Mouse (Mus musculus): ENCODE data around the gene Svs6. TPM values are rescaled to one million over a fixed set of nuclear protein-coding genes. Genes with fewer than 3 reads are reported as not detected.
"Not testable (repeated sequence)": the region's sequence is repeated elsewhere in the genome, so short reads cannot be mapped to it uniquely, and the experiment has no call there.

Svs6 gene
- polyA plus RNA-seq (2015; fragmentation: Nextera tagmentation; extraction: Ambion mirVana) = not detected in 2 replicates

DNA sequence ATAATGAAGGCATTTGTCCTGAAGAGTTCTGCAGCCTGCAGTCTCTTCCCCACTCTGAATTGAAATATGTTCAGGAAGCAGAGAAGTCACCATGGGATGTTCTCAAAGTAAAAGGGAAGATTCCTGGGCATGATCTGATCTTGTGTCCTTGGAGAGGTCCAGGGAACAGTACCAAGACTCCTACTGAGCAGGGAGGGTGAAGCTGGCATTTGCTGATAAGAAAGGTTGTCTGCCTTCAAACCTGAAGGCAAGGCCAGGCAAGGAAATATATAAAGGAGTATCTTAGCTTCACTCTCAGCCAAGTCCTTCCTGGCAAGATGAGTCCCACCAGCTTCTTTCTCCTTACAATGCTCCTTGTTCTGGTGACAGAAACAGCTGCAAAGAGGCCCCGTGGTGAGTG, at the start of gene Svs6:
Gene Svs6 (plus strand): TSS at position 301 of the 400 bp plus-strand sequence.
- DNase-seq; H3K27me3 ChIP-seq (ENCODE audit: insufficient read depth, low read length); H3K4me1 ChIP-seq (ENCODE audit: insufficient read depth); H3K4me3 ChIP-seq (ENCODE audit: low read depth, low read length); H3K9ac ChIP-seq (replicated peaks); H3K36me3 ChIP-seq (replicated peaks; ENCODE audit: insufficient read depth, low read length); H3K9me3 ChIP-seq (ENCODE audit: low read length); H3K27ac ChIP-seq (ENCODE audit: low read depth); ATAC-seq; H3K4me2 ChIP-seq (ENCODE audit: low read depth, low read length): not testable (repeated sequence)
- WGBS (ENCODE audit: insufficient replicate concordance) = 72% methylated on average over 1 of the region's 1 CpGs

DNA sequence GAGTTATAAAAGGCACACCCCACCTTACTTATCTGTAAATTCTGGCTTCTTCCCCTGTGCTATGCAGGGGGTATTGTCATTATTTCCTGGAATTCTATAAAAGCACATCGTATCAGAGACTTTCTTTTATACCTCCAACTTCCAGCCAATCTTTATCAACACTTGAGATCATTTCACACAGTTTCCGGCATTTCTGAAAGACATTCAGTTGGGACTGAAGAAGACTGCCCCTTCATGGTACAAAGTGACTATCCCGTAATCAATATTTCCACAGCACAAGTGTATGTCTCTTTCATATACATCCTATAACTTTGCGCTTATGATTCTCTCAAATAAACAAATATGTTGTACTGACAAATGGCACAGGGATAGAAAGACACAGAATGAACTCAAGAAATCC, 38.2 kb upstream of the Svs6 start, which contains the start of gene Svs4:
Gene Svs4 (minus strand): TSS at position 101 of the 400 bp plus-strand sequence.
- WGBS (ENCODE audit: insufficient replicate concordance) = 83% methylated on average over 4 of the region's 4 CpGs
- H3K9ac ChIP-seq (replicated peaks) = no peak within 1 kb of the TSS
- no peaks in the 10 kb centered on the region for H3K4me1 ChIP-seq (ENCODE audit: insufficient read depth)
- H3K27me3 ChIP-seq (ENCODE audit: insufficient read depth, low read length) = no peaks in the 10 kb centered on the region
- ATAC-seq = no peak
- no peak within 1 kb of the TSS for H3K27ac ChIP-seq (ENCODE audit: low read depth)
- H3K4me2 ChIP-seq (ENCODE audit: low read depth, low read length) = no peak within 1 kb of the TSS
- no peaks in the 10 kb centered on the region for H3K36me3 ChIP-seq (replicated peaks; ENCODE audit: insufficient read depth, low read length)
- H3K9me3 ChIP-seq (ENCODE audit: low read length) = no peaks in the 10 kb centered on the region
- no peak for DNase-seq
- TF ChIP-seq CTCF (IDR thresholded peaks at IDR 0.05; ENCODE audit: low read depth) (no peak), EP300 (IDR thresholded peaks at IDR 0.05; ENCODE audit: low read depth) (no peak)
- H3K4me3 ChIP-seq (ENCODE audit: low read depth, low read length) = no peak within 1 kb of the TSS

DNA sequence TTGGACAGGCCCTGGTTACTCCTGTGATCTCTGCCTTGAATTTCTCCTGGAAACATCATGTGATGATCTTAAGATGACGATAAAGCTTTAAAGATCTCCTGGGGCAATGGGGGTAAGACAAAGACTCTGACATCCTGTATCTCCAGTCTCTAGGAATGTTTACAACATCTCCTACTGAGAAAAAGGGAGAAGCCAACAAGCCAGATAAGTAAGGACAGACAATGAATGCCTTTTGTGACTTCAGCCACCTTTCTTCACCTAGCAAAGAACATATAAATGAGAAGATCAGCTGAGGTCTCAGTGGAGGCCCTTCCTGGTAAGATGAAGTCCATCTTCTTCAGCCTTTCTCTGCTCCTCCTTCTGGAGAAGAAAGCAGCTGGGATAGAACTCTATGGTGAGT, 27.6 kb upstream of the Svs6 start, which contains the start of gene Svs3a:
Gene Svs3a (plus strand): TSS at position 301 of the 400 bp plus-strand sequence.
- H3K9me3 ChIP-seq (ENCODE audit: low read length); DNase-seq; ATAC-seq; H3K27ac ChIP-seq (ENCODE audit: low read depth); H3K4me3 ChIP-seq (ENCODE audit: low read depth, low read length); H3K4me1 ChIP-seq (ENCODE audit: insufficient read depth); H3K4me2 ChIP-seq (ENCODE audit: low read depth, low read length); H3K9ac ChIP-seq (replicated peaks); H3K27me3 ChIP-seq (ENCODE audit: insufficient read depth, low read length); H3K36me3 ChIP-seq (replicated peaks; ENCODE audit: insufficient read depth, low read length): not testable (repeated sequence)
- WGBS (ENCODE audit: insufficient replicate concordance) = 53% methylated on average over 1 of the region's 1 CpGs

DNA sequence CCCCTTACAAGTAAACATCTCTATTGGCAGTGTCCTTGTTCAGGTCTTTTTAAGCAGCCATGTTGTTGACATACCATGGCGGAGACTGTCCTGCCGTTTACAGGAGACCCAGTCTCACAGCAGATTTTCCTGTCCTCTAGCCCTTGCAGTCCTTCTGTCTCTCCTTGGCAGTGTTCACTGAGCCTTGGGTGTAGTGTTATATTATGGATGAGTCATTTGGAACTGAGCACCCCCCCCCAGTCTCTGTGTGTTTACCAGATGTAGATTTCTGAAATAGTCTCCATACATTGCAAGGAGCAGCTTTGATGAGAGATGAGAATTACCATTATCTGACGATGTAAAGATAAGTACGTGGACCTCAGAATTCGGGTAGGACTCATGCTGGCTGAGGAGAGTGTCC, 4.0 kb upstream of the Svs6 start:
- WGBS (ENCODE audit: insufficient replicate concordance) = 82% methylated on average over 5 of the region's 5 CpGs
- Histone ChIP-seq H3K4me3 (ENCODE audit: low read depth, low read length) (no peak overlapping the region), H3K27me3 (ENCODE audit: insufficient read depth, low read length) (no peaks in the 10 kb centered on the region), H3K4me2 (ENCODE audit: low read depth, low read length) (no peak overlapping the region), H3K9ac (replicated peaks) (no peak overlapping the region), H3K4me1 (ENCODE audit: insufficient read depth) (no peaks in the 10 kb centered on the region), H3K9me3 (ENCODE audit: low read length) (no peaks in the 10 kb centered on the region), H3K27ac (ENCODE audit: low read depth) (no peak overlapping the region), H3K36me3 (replicated peaks; ENCODE audit: insufficient read depth, low read length) (no peaks in the 10 kb centered on the region)
- DNase-seq (no peak), ATAC-seq (no peak)
- TF ChIP-seq CTCF (IDR thresholded peaks at IDR 0.05; ENCODE audit: low read depth) (no peak), EP300 (IDR thresholded peaks at IDR 0.05; ENCODE audit: low read depth) (no peak)

DNA sequence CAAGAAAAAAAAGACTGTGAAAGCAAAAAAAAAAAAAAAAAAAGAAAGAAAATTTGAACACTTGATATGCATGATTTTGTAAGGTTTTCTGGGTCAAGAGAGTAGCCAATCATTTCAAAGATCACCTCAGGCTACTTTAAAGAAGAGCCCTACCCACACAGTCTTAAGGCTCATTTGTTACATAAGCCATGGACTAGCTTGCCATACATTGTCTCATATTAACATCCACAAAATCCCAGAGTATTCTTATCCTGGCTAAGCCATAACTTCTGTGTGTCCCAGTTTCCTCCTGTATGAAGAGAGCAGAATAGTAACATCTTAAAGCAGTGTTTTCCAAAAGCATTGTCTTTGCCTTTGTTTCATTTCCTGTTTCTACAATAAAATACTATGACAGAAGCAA, 1.1 kb upstream of the Svs6 start:
- not testable (repeated sequence) for DNase-seq; H3K9ac ChIP-seq (replicated peaks); ATAC-seq; H3K4me1 ChIP-seq (ENCODE audit: insufficient read depth); H3K4me3 ChIP-seq (ENCODE audit: low read depth, low read length); H3K36me3 ChIP-seq (replicated peaks; ENCODE audit: insufficient read depth, low read length); H3K4me2 ChIP-seq (ENCODE audit: low read depth, low read length); H3K27ac ChIP-seq (ENCODE audit: low read depth); H3K27me3 ChIP-seq (ENCODE audit: insufficient read depth, low read length); H3K9me3 ChIP-seq (ENCODE audit: low read length)

DNA sequence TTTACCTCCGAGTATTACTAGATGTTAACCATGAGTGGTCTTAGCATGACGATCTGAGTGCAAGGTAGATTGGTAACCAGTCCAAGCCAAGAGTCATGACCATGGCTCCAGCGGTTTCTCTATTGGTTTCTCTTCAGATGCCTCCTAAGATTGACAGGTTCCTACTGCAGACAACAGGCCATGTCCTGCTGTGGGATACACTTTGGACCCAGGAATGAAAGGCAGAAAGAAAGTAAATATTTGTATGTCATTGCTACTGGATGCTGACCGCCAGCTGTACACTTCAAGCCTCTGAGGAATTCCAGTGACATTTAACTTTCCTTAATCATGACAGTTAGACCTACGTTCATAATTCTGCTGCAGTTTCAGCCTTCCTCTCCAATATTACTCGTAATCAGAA, 4.4 kb downstream of the Svs6 start:
- ATAC-seq (peak; percentile 76), DNase-seq (no peak)
- WGBS (ENCODE audit: insufficient replicate concordance) = 65% methylated on average over 6 of the region's 6 CpGs

DNA sequence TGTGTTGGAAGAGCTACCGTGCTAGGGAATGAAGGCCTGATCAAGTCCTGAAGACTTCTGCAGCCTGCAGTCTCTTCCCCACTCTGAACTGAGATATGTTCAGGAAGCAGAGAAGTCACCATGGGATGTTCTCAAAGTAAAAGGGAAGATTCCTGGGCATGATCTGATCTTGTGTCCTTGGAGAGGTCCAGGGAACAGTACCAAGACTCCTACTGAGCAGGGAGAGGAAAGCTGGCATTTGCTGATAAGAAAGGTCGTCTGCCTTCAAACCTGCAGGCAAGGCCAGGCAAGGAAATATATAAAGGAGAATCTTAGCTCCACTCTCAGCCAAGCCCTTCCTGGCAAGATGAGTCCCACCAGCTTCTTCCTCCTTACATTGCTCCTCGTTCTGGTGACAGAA, 15.9 kb downstream of the Svs6 start, which contains the start of gene Svs5:
Gene Svs5 (plus strand): TSS at position 301 of the 400 bp plus-strand sequence.
- H3K27me3 ChIP-seq (ENCODE audit: insufficient read depth, low read length); H3K27ac ChIP-seq (ENCODE audit: low read depth); DNase-seq; ATAC-seq; H3K36me3 ChIP-seq (replicated peaks; ENCODE audit: insufficient read depth, low read length); H3K9me3 ChIP-seq (ENCODE audit: low read length); H3K4me3 ChIP-seq (ENCODE audit: low read depth, low read length); H3K4me2 ChIP-seq (ENCODE audit: low read depth, low read length); H3K9ac ChIP-seq (replicated peaks); H3K4me1 ChIP-seq (ENCODE audit: insufficient read depth): not testable (repeated sequence)
- 41% methylated on average over 3 of the region's 3 CpGs for WGBS (ENCODE audit: insufficient replicate concordance)

More for the DNA sequence above, 4.4 kb downstream of the Svs6 start:
- TF ChIP-seq EP300 (IDR thresholded peaks at IDR 0.05; ENCODE audit: low read depth) (no peak), CTCF (IDR thresholded peaks at IDR 0.05; ENCODE audit: low read depth) (no peak)
- no peaks in the 10 kb centered on the region for H3K4me1 ChIP-seq (ENCODE audit: insufficient read depth)
- no peaks in the 10 kb centered on the region for H3K36me3 ChIP-seq (replicated peaks; ENCODE audit: insufficient read depth, low read length)
- no peaks in the 10 kb centered on the region for H3K9me3 ChIP-seq (ENCODE audit: low read length)
- peak overlapping the region; percentile 13; the same call in 1 of the 2 replicates for H3K4me2 ChIP-seq (ENCODE audit: low read depth, low read length)
- H3K9ac ChIP-seq (replicated peaks) = no peak overlapping the region
- 0 out of 2 replicates have a peak overlapping the region, but pooled peaks have one; percentile 29 for H3K27ac ChIP-seq (ENCODE audit: low read depth)
- no peaks in the 10 kb centered on the region for H3K27me3 ChIP-seq (ENCODE audit: insufficient read depth, low read length)
- H3K4me3 ChIP-seq (ENCODE audit: low read depth, low read length) = no peak overlapping the region
